Mouse (Mus musculus) forebrain, postnatal 0 days (tissue): ENCODE measurements around the gene Arnt2. TPM values are rescaled to one million over a fixed set of nuclear protein-coding genes. Genes with fewer than 3 reads are reported as not detected.

Experiments
- ATAC-seq: fragments of 200-750 bp; cut with Nextera tagmentation; 2 replicates; pipeline ENCODE4 v1.8.0; 2017; ENCODE audit warnings: mild to moderate bottlenecking, moderate library complexity
- DNase-seq: peaks from one replicate; pipeline ENCODE4 v3.0.0-alpha.2; 2015
- H3K27ac ChIP-seq: fragments of 300-500 bp; sonication (generic); 2 replicates; pipeline ENCODE4 v1.5.1; 2014; ENCODE audit warnings: low read depth, mild to moderate bottlenecking, antibody characterized with exemption, low read length, moderate library complexity, mixed read lengths
- H3K27me3 ChIP-seq: fragments of 300-500 bp; sonication (generic); 2 replicates; pipeline ENCODE4 v1.6.1; 2014; ENCODE audit warnings: mild to moderate bottlenecking, low read length, mixed read lengths; ENCODE audit not compliant: insufficient read depth
- H3K36me3 ChIP-seq: fragments of 300-500 bp; sonication (generic); 2 replicates; pipeline ENCODE4 v1.6.1; 2014; ENCODE audit warnings: mild to moderate bottlenecking, moderate library complexity; ENCODE audit not compliant: insufficient read depth
- H3K4me1 ChIP-seq: fragments of 300-500 bp; sonication (generic); 2 replicates; pipeline ENCODE4 v1.6.1; 2014; ENCODE audit warnings: antibody characterized with exemption; ENCODE audit not compliant: insufficient read depth
- H3K4me2 ChIP-seq: fragments of 300-500 bp; sonication (generic); 2 replicates; pipeline ENCODE4 v1.6.1; 2014; ENCODE audit warnings: low read depth, mild to moderate bottlenecking, moderate library complexity
- H3K4me3 ChIP-seq: fragments of 300-500 bp; sonication (generic); 2 replicates; pipeline ENCODE4 v1.5.1; 2014; ENCODE audit warnings: low read depth, low read length, mixed read lengths
- H3K9ac ChIP-seq: fragments of 300-500 bp; sonication (generic); 2 replicates; pipeline ENCODE4 v1.6.1; 2014; ENCODE audit warnings: mild to moderate bottlenecking
- H3K9me3 ChIP-seq: fragments of 300-500 bp; sonication (generic); 2 replicates; pipeline ENCODE4 v1.6.1; 2016; ENCODE audit warnings: low read length
- CTCF ChIP-seq: sonication (generic); IDR thresholded peaks from 2 replicates; pipeline ENCODE4 v1.5.1; 2016; ENCODE audit warnings: antibody characterized with exemption, control low read depth, low read depth
- WGBS: fragments of 180-500 bp; shearing (Covaris S2); extraction: QIAGEN DNeasy Blood & Tissue Kit; methylation state at CpG from one replicate; pipeline ENCODE4 v1.1.7; 2014; 5-methylcytosine and 5-hydroxymethylcytosine counted together
- polyA plus RNA-seq: library from polyadenylated mRNA; unstranded; fragments of >200 nt; fragmentation: Nextera tagmentation; extraction: Ambion mirVana; gene quantifications from 2 replicates; pipeline ENCODE4 v1.2.1, GENCODE M21; 2015
- total RNA-seq: library from RNA; depleted of rRNA; stranded (reverse); fragments of >200 nt; gene quantifications from 2 replicates; pipeline ENCODE4 v1.2.3, GENCODE M21; 2014

Gene Arnt2
- total and polyA plus RNA-seq, 2 experiments from 2014 or later, result 61.9 to 138 TPM

DNA sequence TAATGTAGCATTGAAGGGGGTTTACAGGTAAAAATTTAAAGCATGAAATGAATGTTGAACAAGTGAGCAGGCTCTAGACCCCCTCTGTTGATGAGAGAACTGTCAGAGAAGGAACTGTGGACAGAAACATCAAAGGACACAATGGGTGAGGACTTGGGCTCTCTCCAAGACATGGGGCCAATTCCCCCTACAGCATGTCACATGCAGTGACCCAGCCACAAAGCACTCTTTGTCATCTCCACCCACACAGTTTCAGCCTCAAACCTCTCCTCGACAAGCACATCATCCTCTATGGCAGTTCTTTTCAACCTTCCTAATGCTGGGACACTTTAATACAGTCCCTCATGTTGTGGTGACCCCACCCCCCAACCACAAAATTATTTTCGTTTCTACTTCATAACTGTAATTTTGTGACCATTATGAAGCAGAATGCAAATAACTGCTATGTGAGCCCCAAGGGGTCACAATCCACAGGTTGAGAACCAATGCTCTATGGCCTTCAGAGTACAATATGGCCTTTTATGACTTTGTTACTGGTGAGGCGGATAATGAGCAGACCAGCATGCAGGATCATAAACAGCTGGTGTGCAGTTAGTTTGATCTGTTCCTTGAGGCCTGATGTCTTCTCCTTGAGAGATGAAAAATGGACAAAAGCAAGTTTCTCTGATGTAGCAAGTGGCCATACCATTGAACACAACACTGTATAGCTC, 10.8 kb upstream of the Arnt2 start:
- ATAC-seq (no peak), DNase-seq (no peak)

DNA sequence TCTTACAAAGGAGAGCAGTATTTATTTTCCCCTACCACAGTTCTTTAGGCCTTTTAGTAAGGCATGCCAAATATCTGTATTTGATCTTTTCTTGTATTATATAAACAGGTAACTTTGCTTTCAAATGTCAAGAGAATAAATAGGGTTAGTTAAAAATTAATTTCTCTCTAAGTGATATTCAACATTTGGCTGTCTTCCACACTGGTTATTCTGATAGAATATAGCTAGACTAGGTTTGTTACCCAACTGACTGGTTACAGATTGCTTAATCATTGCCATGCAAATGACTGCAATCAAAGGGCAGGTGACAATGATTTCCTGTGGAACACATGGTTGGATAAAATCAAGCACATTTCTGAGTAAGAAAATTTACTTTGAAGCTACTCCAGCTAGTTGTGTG, 7.5 kb upstream of the Arnt2 start:
- Histone ChIP-seq H3K27me3 (no peaks in the 10 kb centered on the region), H3K4me1 (no peaks in the 10 kb centered on the region), H3K4me2 (no peak overlapping the region), H3K4me3 (no peak overlapping the region), H3K27ac (no peak overlapping the region), H3K9ac (no peak overlapping the region), H3K9me3 (no peaks in the 10 kb centered on the region), H3K36me3 (no peaks in the 10 kb centered on the region)
- ATAC-seq (no peak), DNase-seq (no peak)
- no peak for TF ChIP-seq CTCF

More for the DNA sequence above, 10.8 kb upstream of the Arnt2 start:
- H3K9ac ChIP-seq, result no peak overlapping the region
- H3K4me2 ChIP-seq, result no peak overlapping the region
- no peak overlapping the region for H3K27ac ChIP-seq
- TF ChIP-seq CTCF, result no peak
- 58% methylated on average over 3 of the region's 3 CpGs for WGBS
- H3K4me1 ChIP-seq, result no peaks in the 10 kb centered on the region
- no peaks in the 10 kb centered on the region for H3K36me3 ChIP-seq
- H3K27me3 ChIP-seq, result no peaks in the 10 kb centered on the region
- no peaks in the 10 kb centered on the region for H3K9me3 ChIP-seq
- no peak overlapping the region for H3K4me3 ChIP-seq

DNA sequence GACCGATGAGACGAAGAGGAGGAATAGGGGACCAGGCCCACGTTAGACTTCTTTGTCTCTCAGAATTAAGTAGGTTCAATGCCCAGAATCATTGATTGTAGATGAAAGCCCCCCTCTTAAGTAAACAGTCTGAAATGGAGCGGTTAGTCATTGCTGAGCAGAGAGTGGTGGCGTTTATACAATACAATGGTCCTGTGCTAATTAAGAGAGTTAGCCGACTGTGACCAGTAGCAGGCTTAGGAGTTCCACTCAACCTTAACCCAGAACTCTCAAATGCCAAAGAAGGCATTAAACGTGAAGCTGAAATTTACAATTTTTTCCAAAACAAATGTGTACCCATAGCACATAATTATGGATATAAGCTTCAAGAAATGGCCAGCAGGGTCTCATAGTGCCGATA, 2.6 kb upstream of the Arnt2 start:
- Histone ChIP-seq H3K36me3 (no peaks in the 10 kb centered on the region), H3K9me3 (no peaks in the 10 kb centered on the region), H3K27me3 (no peaks in the 10 kb centered on the region), H3K4me2 (no peak overlapping the region), H3K9ac (no peak overlapping the region), H3K4me1 (peaks cover 28% of the 10 kb centered on the region), H3K27ac (no peak overlapping the region), H3K4me3 (no peak overlapping the region)
- ATAC-seq (no peak), DNase-seq (no peak)
- 30% methylated on average over 8 of the region's 8 CpGs for WGBS
- TF ChIP-seq CTCF, result no peak

DNA sequence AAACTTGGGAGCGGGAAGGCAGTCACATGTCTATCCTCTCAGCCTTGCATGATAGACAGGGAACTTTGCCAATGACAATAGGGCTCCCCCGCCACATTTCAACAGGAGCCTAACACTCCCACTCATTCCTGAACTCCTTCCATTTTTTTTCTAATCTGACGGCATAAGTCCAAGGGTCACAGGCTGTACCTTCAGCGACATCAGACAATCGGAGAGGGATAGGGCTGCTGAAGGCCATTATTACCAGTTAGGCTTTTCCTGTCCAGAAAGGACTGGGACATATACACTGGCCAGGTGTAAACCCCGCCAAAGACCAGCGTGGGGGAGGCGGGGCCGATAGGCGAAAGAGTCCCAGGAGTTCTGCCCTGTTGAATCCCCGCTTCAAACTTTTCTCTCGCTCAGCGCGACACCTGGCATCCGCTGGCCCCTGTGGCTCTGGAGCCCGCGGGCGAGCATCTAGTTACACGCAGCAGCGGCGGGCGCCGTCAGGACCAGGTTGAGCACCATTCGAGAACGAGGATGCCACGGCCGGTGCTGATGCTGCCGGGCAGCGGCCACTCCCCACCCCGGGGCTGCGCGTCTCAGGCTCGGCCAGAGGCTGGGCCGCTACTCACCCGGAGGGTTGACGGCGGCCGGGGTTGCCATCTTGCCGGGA, 608 bp downstream of the Arnt2 start:
- H3K9me3 ChIP-seq, result no peaks in the 10 kb centered on the region
- 1% methylated on average over 36 of the region's 39 CpGs for WGBS
- H3K4me1 ChIP-seq, result peaks cover 28% of the 10 kb centered on the region
- peak overlapping the region; percentile 98 for H3K9ac ChIP-seq
- ATAC-seq (peak; percentile 67), DNase-seq (peak; percentile 78)
- peak overlapping the region; percentile 86 for H3K4me2 ChIP-seq
- H3K4me3 ChIP-seq, result peak overlapping the region; percentile 71
- peak overlapping the region; percentile 96 for H3K27ac ChIP-seq
- no peak for TF ChIP-seq CTCF
- H3K36me3 ChIP-seq, result no peaks in the 10 kb centered on the region
- no peaks in the 10 kb centered on the region for H3K27me3 ChIP-seq

DNA sequence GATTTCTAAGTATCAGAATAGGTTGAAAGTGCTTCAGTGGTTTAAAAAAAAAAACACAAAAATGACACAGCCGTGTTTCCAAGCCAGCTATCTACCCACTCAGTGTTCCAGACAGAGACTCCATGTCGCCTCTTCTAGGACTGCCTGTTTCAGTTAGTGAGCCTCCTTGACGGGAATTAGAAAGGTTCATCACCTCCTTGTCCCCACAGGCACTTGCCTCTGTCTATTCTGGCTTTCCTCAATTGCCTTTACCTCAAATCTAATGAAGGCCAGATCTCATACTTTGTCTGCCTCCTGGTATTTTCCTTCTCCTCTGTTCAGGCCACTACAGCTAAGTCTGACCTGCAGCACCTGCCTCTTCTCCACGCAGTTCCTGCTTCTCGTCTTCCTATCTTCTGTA, 1.7 kb downstream of the Arnt2 start:
- peaks cover 36% of the 10 kb centered on the region for H3K4me1 ChIP-seq
- H3K4me2 ChIP-seq, result peak overlapping the region; percentile 86
- WGBS, result 69% methylated on average over 5 of the region's 5 CpGs
- no peaks in the 10 kb centered on the region for H3K9me3 ChIP-seq
- DNase-seq (no peak), ATAC-seq (no peak)
- H3K27me3 ChIP-seq, result no peaks in the 10 kb centered on the region
- H3K4me3 ChIP-seq, result peak overlapping the region; percentile 71
- H3K36me3 ChIP-seq, result no peaks in the 10 kb centered on the region
- TF ChIP-seq CTCF, result no peak
- peak overlapping the region; percentile 10; the same call in 1 of the 2 replicates for H3K9ac ChIP-seq
- H3K27ac ChIP-seq, result 0 out of 2 replicates have a peak overlapping the region, but pooled peaks have one; percentile 21

DNA sequence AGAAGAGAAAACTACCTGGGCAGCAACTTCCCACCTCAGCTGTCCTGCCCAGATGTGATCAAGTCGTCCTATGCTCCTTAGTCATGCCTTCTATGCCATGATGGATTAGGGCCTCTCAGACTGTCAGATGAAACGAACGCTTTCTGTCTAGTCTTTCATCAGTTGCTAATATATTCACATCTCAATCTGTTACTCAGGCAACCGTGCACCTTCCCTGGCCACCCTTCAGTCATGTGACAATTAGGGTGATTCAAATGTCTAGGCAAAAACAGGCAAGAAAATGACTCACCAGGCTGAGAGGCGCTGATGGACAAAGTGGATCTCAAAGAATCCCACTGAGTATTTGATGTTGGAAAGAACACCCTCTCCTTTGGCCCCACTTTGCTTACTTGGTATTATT, 6.6 kb downstream of the Arnt2 start:
- H3K4me1 ChIP-seq, result peaks cover 37% of the 10 kb centered on the region
- H3K27ac ChIP-seq, result 0 out of 2 replicates have a peak overlapping the region, but pooled peaks have one; percentile 22

DNA sequence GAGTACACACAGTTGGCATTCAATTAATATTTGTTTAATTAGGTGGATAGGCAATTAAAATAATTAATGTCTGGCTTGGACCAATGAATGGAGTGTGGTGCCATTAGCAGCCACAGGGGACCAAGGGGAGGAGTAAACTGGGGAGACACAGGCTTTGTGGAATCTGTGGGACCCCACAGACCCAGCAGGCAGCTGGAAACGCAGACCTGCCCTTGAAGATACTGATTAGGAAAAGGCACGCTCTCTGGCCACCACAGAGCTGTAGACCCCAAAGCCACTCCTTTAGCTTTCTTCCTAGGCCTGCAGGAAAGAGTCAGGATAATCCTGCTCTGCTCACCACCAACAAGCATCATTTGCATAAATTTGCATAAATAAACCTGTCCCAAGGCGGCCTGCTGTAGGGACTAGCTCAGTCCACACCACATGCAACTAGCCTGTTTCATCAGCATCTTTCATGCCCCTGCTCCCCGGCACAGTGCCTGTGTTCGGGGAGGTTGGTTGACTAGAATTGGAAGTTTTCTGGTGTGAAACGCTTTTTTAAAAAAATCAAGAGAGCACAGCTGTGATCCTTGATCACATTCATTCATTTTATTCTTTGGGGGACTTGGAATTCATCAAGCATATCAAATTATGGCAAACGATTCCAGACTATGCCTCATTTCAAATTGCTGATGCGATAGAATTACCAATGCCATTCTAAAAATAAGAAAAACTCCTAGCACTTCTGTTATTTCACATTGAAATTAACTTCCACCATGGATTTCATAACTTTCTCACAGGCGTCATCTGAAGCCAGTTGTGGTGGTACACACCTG, 8.1 kb downstream of the Arnt2 start:
- peak; percentile 76 for ATAC-seq
- H3K27me3 ChIP-seq, result no peaks in the 10 kb centered on the region
- H3K9ac ChIP-seq, result no peak overlapping the region
- peak; percentile 63 for DNase-seq
- no peak overlapping the region; the same call in 1 of the 2 replicates for H3K4me2 ChIP-seq
- H3K36me3 ChIP-seq, result no peaks in the 10 kb centered on the region
- WGBS, result 14% methylated on average over 9 of the region's 9 CpGs
- H3K4me3 ChIP-seq, result no peak overlapping the region
- H3K27ac ChIP-seq, result peak overlapping the region; percentile 71
- TF ChIP-seq CTCF, result no peak
- peaks cover 31% of the 10 kb centered on the region for H3K4me1 ChIP-seq
- no peaks in the 10 kb centered on the region for H3K9me3 ChIP-seq

More for the DNA sequence above, 6.6 kb downstream of the Arnt2 start:
- 12% methylated on average over 5 of the region's 5 CpGs for WGBS
- Histone ChIP-seq H3K9me3 (no peaks in the 10 kb centered on the region), H3K27me3 (no peaks in the 10 kb centered on the region), H3K36me3 (no peaks in the 10 kb centered on the region), H3K4me2 (no peak overlapping the region), H3K4me3 (no peak overlapping the region), H3K9ac (no peak overlapping the region)
- no peak for TF ChIP-seq CTCF
- DNase-seq (no peak), ATAC-seq (no peak; the same call in 1 of the 2 replicates)
